ENCODE assay signal across 8 mouse cellular contexts in the genomic region with DNA sequence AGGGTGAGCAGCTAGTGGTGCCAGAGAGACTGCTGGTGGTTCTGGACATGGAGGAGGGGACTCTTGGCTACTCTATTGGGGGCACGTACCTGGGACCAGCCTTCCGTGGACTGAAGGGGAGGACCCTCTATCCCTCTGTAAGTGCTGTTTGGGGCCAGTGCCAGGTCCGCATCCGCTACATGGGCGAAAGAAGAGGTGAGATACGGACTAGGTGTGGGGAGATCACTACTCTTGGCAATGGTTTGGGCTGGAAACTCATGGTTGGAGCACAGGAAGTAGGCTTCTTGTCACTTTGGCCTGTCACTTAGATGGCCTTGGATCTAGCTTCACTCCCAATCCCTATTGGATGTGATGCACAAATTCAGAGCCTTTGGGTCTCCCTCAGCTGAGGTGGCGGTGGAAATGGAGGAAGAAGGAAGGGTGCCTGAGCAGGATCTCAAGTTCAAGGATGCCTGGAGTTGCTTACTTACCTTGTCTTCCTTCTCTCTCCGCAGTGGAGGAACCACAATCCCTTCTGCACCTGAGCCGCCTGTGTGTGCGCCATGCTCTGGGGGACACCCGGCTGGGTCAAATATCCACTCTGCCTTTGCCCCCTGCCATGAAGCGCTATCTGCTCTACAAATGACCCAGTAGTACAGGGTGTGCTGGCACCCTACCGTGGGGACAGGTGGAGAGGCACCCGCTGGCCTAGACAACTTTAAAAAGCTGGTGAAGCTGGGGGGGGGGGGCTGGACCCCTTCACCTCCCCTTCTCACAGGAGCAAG. TPM values are rescaled to one million over a fixed set of nuclear protein-coding genes. Genes with fewer than 3 reads are reported as not detected.
DNase-seq lines count a peak whose midpoint lies in the region; ATAC-seq and TF ChIP-seq lines count a peak whose summit lies in the region.

No protein-coding gene starts in this region.

- H3K36me3 ChIP-seq in thymus, adult 2 months (ENCODE audit: control insufficient read depth, insufficient read depth, low read length): no peaks in the 10 kb centered on the region
- peaks cover 26% of the 10 kb centered on the region for H3K36me3 ChIP-seq in limb, embryonic 13.5 days
- H3K36me3 ChIP-seq in stomach, postnatal 0 days (ENCODE audit: control insufficient read depth, insufficient read depth, low read length): peaks cover 12% of the 10 kb centered on the region

- H3K9ac ChIP-seq in limb, embryonic 13.5 days: peak overlapping the region; percentile 74
- peak overlapping the region; percentile 78 for H3K9ac ChIP-seq in stomach, postnatal 0 days (ENCODE audit: low read length)

- peaks cover 28% of the 10 kb centered on the region for H3K4me1 ChIP-seq in cerebellum, adult 2 months (ENCODE audit: control insufficient read depth, insufficient read depth, low read length)
- H3K4me1 ChIP-seq in thymus, adult 2 months (replicated peaks; ENCODE audit: control insufficient read depth, insufficient read depth, low read length): peaks cover 33% of the 10 kb centered on the region
- H3K4me1 ChIP-seq in limb, embryonic 13.5 days: peaks cover 59% of the 10 kb centered on the region
- peaks cover 6% of the 10 kb centered on the region for H3K4me1 ChIP-seq in stomach, postnatal 0 days (replicated peaks; ENCODE audit: control insufficient read depth, insufficient read depth)

- H3K27ac ChIP-seq in cerebellum, adult 2 months (ENCODE audit: insufficient read depth, low read length): peak overlapping the region; percentile 16
- no peak overlapping the region for H3K27ac ChIP-seq in thymus, adult 2 months (ENCODE audit: control insufficient read depth, insufficient read depth, low read length)
- peak overlapping the region; percentile 89; the same call in 1 of the 2 replicates for H3K27ac ChIP-seq in limb, embryonic 13.5 days
- H3K27ac ChIP-seq in stomach, postnatal 0 days (replicated peaks): peak overlapping the region; percentile 95

- no peak for TF ChIP-seq EP300 in stomach, postnatal 0 days (optimal IDR thresholded peaks at IDR 0.05)

- ATAC-seq in cerebellum, adult (ENCODE audit: insufficient number of reproducible peaks, low FRiP score, low TSS enrichment): no peak
- ATAC-seq in limb, embryonic 13.5 days (ENCODE audit: low FRiP score, low read depth): no peak
- no peak for ATAC-seq in stomach, postnatal 0 days (ENCODE audit: low FRiP score, low TSS enrichment)

- DNase-seq in cerebellum, adult 2 months: no peak
- DNase-seq in thymus, adult 2 months: no peak
- DNase-seq in thymus, adult 18-20 months: no peak
- DNase-seq in stomach, postnatal 0 days (ENCODE audit: low spot score): no peak
- DNase-seq in left cerebral cortex, postnatal 25 days (ENCODE audit: low spot score in 2 of 2): no peak
- no peak for DNase-seq in lung, postnatal 14 days

- peak overlapping the region; percentile 64 for H3K4me3 ChIP-seq in cerebellum, adult 2 months (replicated peaks; ENCODE audit: insufficient read depth, low read depth, low read length)
- peak overlapping the region; percentile 55; the same call in 1 of the 2 replicates for H3K4me3 ChIP-seq in thymus, adult 2 months (ENCODE audit: control insufficient read depth, insufficient read depth, low read length)
- peak overlapping the region; percentile 63 for H3K4me3 ChIP-seq in limb, embryonic 13.5 days
- peak overlapping the region; percentile 65 for H3K4me3 ChIP-seq in stomach, postnatal 0 days (ENCODE audit: low read depth, low read length)

- WGBS in cerebellum, adult 2 months: 30% methylated on average over 14 of the region's 14 CpGs
- 84% methylated on average over 14 of the region's 14 CpGs for WGBS in thymus, adult 2 months
- 50% methylated on average over 14 of the region's 14 CpGs for WGBS in limb, embryonic 13.5 days
- 42% methylated on average over 14 of the region's 14 CpGs for WGBS in stomach, postnatal 0 days

- TF ChIP-seq CTCF in cerebellum, adult 2 months (IDR thresholded peaks at IDR 0.05; ENCODE audit: borderline replicate concordance, insufficient read depth, low read depth, low read length): 0 out of 2 replicates have a peak, but pooled peaks have one; percentile 21
- TF ChIP-seq CTCF in thymus, adult 2 months (IDR thresholded peaks at IDR 0.05; ENCODE audit: borderline replicate concordance, control insufficient read depth, extremely low read depth, insufficient read depth, low read length, poor library complexity): no peak
- no peak for TF ChIP-seq CTCF in stomach, postnatal 0 days (IDR thresholded peaks at IDR 0.05; ENCODE audit: low read depth)

- H3K27me3 ChIP-seq in cerebellum, adult 2 months (ENCODE audit: control insufficient read depth, insufficient read depth, low read length): no peaks in the 10 kb centered on the region
- no peaks in the 10 kb centered on the region for H3K27me3 ChIP-seq in thymus, adult 2 months (ENCODE audit: control insufficient read depth, insufficient read depth, low read length)
- H3K27me3 ChIP-seq in limb, embryonic 13.5 days: no peaks in the 10 kb centered on the region
- H3K27me3 ChIP-seq in stomach, postnatal 0 days (ENCODE audit: control insufficient read depth, insufficient read depth, low read length): no peaks in the 10 kb centered on the region

- TF ChIP-seq POLR2A in cerebellum, adult 2 months (IDR thresholded peaks at IDR 0.05; ENCODE audit: borderline replicate concordance, insufficient read depth, low read length): no peak; the same call in 1 of the 2 replicates
- no peak for TF ChIP-seq POLR2A in thymus, adult 2 months (IDR thresholded peaks at IDR 0.05; ENCODE audit: control insufficient read depth, extremely low read depth, insufficient read depth, low read length, poor library complexity)

- H3K4me2 ChIP-seq in limb, embryonic 13.5 days (replicated peaks): peak overlapping the region; percentile 86
- peak overlapping the region; percentile 96 for H3K4me2 ChIP-seq in stomach, postnatal 0 days (replicated peaks; ENCODE audit: low read depth)

- intact Hi-C loops in left cerebral cortex, postnatal 25 days (cut with DNase I): loop anchor here (1.0 kb wide), 1 partner anchor 41 kb away; a partner anchor contains a TSS

- H3K9me3 ChIP-seq in limb, embryonic 13.5 days: no peaks in the 10 kb centered on the region
- H3K9me3 ChIP-seq in stomach, postnatal 0 days (ENCODE audit: control insufficient read depth, low read length): no peaks in the 10 kb centered on the region

RNA-seq across cellular contexts. Expression of a gene that starts 1.5 kb away (rescaled TPM):
- 12.1 and 13.8 TPM in 2 replicates for polyA plus RNA-seq in cerebellum, adult 2 months (2012; rRNA removed)
- 7.1 and 8.1 TPM in 2 replicates for polyA plus RNA-seq in thymus, adult 2 months (2012; rRNA removed)
- polyA plus RNA-seq in limb, embryonic 13.5 days (2015; fragmentation: Nextera tagmentation; extraction: Ambion mirVana): 10.4 and 12.3 TPM in 2 replicates
- polyA plus RNA-seq in stomach, postnatal 0 days (2015; fragmentation: Nextera tagmentation; extraction: Ambion mirVana): 18.8 and 18.9 TPM in 2 replicates
- 1 to 10 TPM; 4.4 to 5.2 TPM for total RNA-seq in left cerebral cortex, postnatal 25 days (2021)

RNA-seq across cellular contexts. Expression of a gene that starts 4.1 kb away (rescaled TPM):
- 1,162 and 1,205 TPM in 2 replicates for polyA plus RNA-seq in cerebellum, adult 2 months (2012; rRNA removed)
- polyA plus RNA-seq in thymus, adult 2 months (2012; rRNA removed): 171 and 181 TPM in 2 replicates
- polyA plus RNA-seq in limb, embryonic 13.5 days (2015; fragmentation: Nextera tagmentation; extraction: Ambion mirVana): 782 and 803 TPM in 2 replicates
- polyA plus RNA-seq in stomach, postnatal 0 days (2015; fragmentation: Nextera tagmentation; extraction: Ambion mirVana): 463 and 465 TPM in 2 replicates
- total RNA-seq in left cerebral cortex, postnatal 25 days (2021): 100 to 1,000 TPM; 739 to 808 TPM

RNA-seq across cellular contexts. Expression of a gene that starts 19.3 kb away (rescaled TPM):
- 155 and 159 TPM in 2 replicates for polyA plus RNA-seq in cerebellum, adult 2 months (2012; rRNA removed)
- polyA plus RNA-seq in thymus, adult 2 months (2012; rRNA removed): 118 and 121 TPM in 2 replicates
- 165 and 177 TPM in 2 replicates for polyA plus RNA-seq in limb, embryonic 13.5 days (2015; fragmentation: Nextera tagmentation; extraction: Ambion mirVana)
- polyA plus RNA-seq in stomach, postnatal 0 days (2015; fragmentation: Nextera tagmentation; extraction: Ambion mirVana): 60.3 and 61.8 TPM in 2 replicates
- total RNA-seq in left cerebral cortex, postnatal 25 days (2021): 100 to 1,000 TPM; 176 to 177 TPM

RNA-seq across cellular contexts. Expression of a gene that starts 19.4 kb away (rescaled TPM):
- polyA plus RNA-seq in cerebellum, adult 2 months (2012; rRNA removed): 1.3 and 1.4 TPM in 2 replicates
- polyA plus RNA-seq in thymus, adult 2 months (2012; rRNA removed): 202 and 248 TPM in 2 replicates
- polyA plus RNA-seq in limb, embryonic 13.5 days (2015; fragmentation: Nextera tagmentation; extraction: Ambion mirVana): 166 and 172 TPM in 2 replicates
- 43.3 and 52.8 TPM in 2 replicates for polyA plus RNA-seq in stomach, postnatal 0 days (2015; fragmentation: Nextera tagmentation; extraction: Ambion mirVana)
- 1 to 10 TPM in 1 of 2 experiments, under 1 TPM in 1; 0.50 to 1.1 TPM for total RNA-seq in left cerebral cortex, postnatal 25 days (2021)

RNA-seq across cellular contexts. Expression of a gene that starts 30.1 kb away (rescaled TPM):
- polyA plus RNA-seq in cerebellum, adult 2 months (2012; rRNA removed): 0.84 and 1.3 TPM in 2 replicates
- polyA plus RNA-seq in thymus, adult 2 months (2012; rRNA removed): 2.8 and 4.0 TPM in 2 replicates
- 1.0 and 1.3 TPM in 2 replicates for polyA plus RNA-seq in limb, embryonic 13.5 days (2015; fragmentation: Nextera tagmentation; extraction: Ambion mirVana)
- polyA plus RNA-seq in stomach, postnatal 0 days (2015; fragmentation: Nextera tagmentation; extraction: Ambion mirVana): 0.53 and 0.98 TPM in 2 replicates
- total RNA-seq in left cerebral cortex, postnatal 25 days (2021): under 1 TPM in 1 of 2 experiments, not detected in 1; 0.18 TPM
